In the genomic region with DNA sequence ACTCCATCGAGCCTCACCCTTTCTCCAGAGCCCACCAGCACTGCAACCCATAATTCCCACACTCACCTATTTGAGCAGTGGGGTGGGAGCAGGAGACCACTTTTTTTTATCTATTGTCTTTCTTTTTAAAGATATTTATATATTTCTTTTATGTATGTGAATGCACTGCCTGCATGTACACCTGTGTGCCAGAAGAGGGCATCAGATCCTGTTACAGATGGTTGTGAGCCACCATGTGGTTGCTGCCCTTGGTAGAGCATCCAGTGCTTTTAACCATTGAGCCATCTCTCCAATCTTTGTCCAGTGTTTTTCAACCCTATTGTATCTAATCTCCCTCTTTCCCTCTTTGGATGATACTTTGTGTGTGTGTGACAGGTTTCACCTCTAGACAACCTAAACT, we compare ENCODE assay signal across 18 mouse cellular contexts.
DNase-seq lines count a peak whose midpoint lies in the region; ATAC-seq and TF ChIP-seq lines count a peak whose summit lies in the region.
"Had no signal": no experiment of that assay in that cellular context is flagged by ENCODE, and none has a peak within 500 bp of the region (broad histone marks: within the 10 kb centered on the region; RNA-seq: fewer than 3 reads in every experiment).

No protein-coding gene starts in this region.

- no peak overlapping the region for H3K9ac ChIP-seq in intestine, postnatal 0 days (ENCODE audit: low read depth, low read length)
- no peak overlapping the region for H3K9ac ChIP-seq in intestine, embryonic 16.5 days (ENCODE audit: low read depth, low read length)
- no peak overlapping the region for H3K9ac ChIP-seq in lung, postnatal 0 days (replicated peaks; ENCODE audit: low read depth)
- H3K9ac ChIP-seq in MEL (ENCODE audit: control insufficient read depth, low read depth, low read length, poor library complexity, severe bottlenecking) = no peak overlapping the region
- H3K9ac ChIP-seq: embryonic facial prominence, embryonic 13.5 days; forebrain, embryonic 13.5 days; heart, embryonic 12.5 days had no signal

- H3K4me3 ChIP-seq in intestine, postnatal 0 days (ENCODE audit: low read depth, low read length) = no peak overlapping the region
- no peak overlapping the region for H3K4me3 ChIP-seq in intestine, embryonic 16.5 days (ENCODE audit: low read length)
- H3K4me3 ChIP-seq in lung, postnatal 0 days (ENCODE audit: low read depth, low read length) = no peak overlapping the region
- no peak overlapping the region for H3K4me3 ChIP-seq in MEL (ENCODE audit: control insufficient read depth in 1 of 2, insufficient read depth in 1 of 2, low read depth in 2 of 2, low read length in 2 of 2)
- H3K4me3 ChIP-seq: embryonic facial prominence, embryonic 13.5 days; forebrain, embryonic 13.5 days; heart, embryonic 12.5 days; hindbrain, embryonic 10.5 days; megakaryocyte, embryonic 14.5 days had no signal

- peak; percentile 42 for TF ChIP-seq RAD21 in MEL (IDR thresholded peaks at IDR 0.05; ENCODE audit: low read depth, low read length)

- H3K4me2 ChIP-seq in intestine, postnatal 0 days (replicated peaks; ENCODE audit: low read depth) = no peak overlapping the region
- H3K4me2 ChIP-seq in intestine, embryonic 16.5 days (ENCODE audit: low read depth, low read length) = no peak overlapping the region
- no peak overlapping the region for H3K4me2 ChIP-seq in lung, postnatal 0 days (replicated peaks; ENCODE audit: low read depth, low read length)
- H3K4me2 ChIP-seq: embryonic facial prominence, embryonic 13.5 days; forebrain, embryonic 13.5 days; heart, embryonic 12.5 days had no signal

- 89% methylated on average over 1 of the region's 1 CpGs for WGBS in intestine, postnatal 0 days
- 100% methylated on average over 1 of the region's 1 CpGs for WGBS in intestine, embryonic 16.5 days
- WGBS in lung, postnatal 0 days = 91% methylated on average over 1 of the region's 1 CpGs

- H3K79me2 ChIP-seq in MEL (ENCODE audit: control insufficient read depth, insufficient read depth, low read length, poor library complexity) = no peaks in the 10 kb centered on the region

- no peaks in the 10 kb centered on the region for H3K36me3 ChIP-seq in intestine, postnatal 0 days (ENCODE audit: control insufficient read depth, insufficient read depth)
- no peaks in the 10 kb centered on the region for H3K36me3 ChIP-seq in intestine, embryonic 16.5 days (ENCODE audit: control insufficient read depth, insufficient read depth, low read length)
- H3K36me3 ChIP-seq in lung, postnatal 0 days (ENCODE audit: insufficient read depth, low read length) = no peaks in the 10 kb centered on the region
- H3K36me3 ChIP-seq in MEL (ENCODE audit: control insufficient read depth in 1 of 2, insufficient read depth in 2 of 2, low read length in 2 of 2) = no peaks in the 10 kb centered on the region
- H3K36me3 ChIP-seq: embryonic facial prominence, embryonic 13.5 days; heart, embryonic 12.5 days; hindbrain, embryonic 10.5 days had no signal

- TF ChIP-seq EP300 in lung, postnatal 0 days (IDR thresholded peaks at IDR 0.05) = no peak
- TF ChIP-seq EP300 in MEL (IDR thresholded peaks at IDR 0.05; ENCODE audit: low read depth in 1 of 2, low read length in 2 of 2) = no peak

- no peak for DNase-seq in lung, postnatal 0 days (ENCODE audit: low spot score)
- DNase-seq in lung, postnatal 4 days = no peak
- DNase-seq in MEL (ENCODE audit: low read depth, low spot score) = peak; percentile 24
- DNase-seq in T-cell, adult 2 months (ENCODE audit: low spot score) = no peak
- no peak for DNase-seq in frontal cortex, postnatal 36 days (ENCODE audit: low spot score in 2 of 2)
- DNase-seq: adrenal gland, postnatal 36 days; gastrocnemius, postnatal 14 days; kidney, adult 18-20 months; right cerebral cortex, adult 18-20 months had no signal

- H3K4me1 ChIP-seq in intestine, postnatal 0 days (replicated peaks; ENCODE audit: control insufficient read depth, insufficient read depth, low read length) = no peaks in the 10 kb centered on the region
- no peaks in the 10 kb centered on the region for H3K4me1 ChIP-seq in intestine, embryonic 16.5 days (ENCODE audit: control insufficient read depth, insufficient read depth, low read length)
- H3K4me1 ChIP-seq in lung, postnatal 0 days (ENCODE audit: insufficient read depth, low read depth, low read length) = no peaks in the 10 kb centered on the region
- H3K4me1 ChIP-seq in MEL (ENCODE audit: control insufficient read depth in 1 of 2, insufficient read depth in 2 of 2, low read length in 2 of 2) = no peaks in the 10 kb centered on the region
- H3K4me1 ChIP-seq: megakaryocyte, embryonic 14.5 days had no signal

- no peaks in the 10 kb centered on the region for H3K27me3 ChIP-seq in intestine, postnatal 0 days (replicated peaks; ENCODE audit: control insufficient read depth, insufficient read depth, low read length)
- no peaks in the 10 kb centered on the region for H3K27me3 ChIP-seq in intestine, embryonic 16.5 days (replicated peaks; ENCODE audit: control insufficient read depth, insufficient read depth, low read length)
- H3K27me3 ChIP-seq in lung, postnatal 0 days (replicated peaks; ENCODE audit: insufficient read depth, low read length) = no peaks in the 10 kb centered on the region
- no peaks in the 10 kb centered on the region for H3K27me3 ChIP-seq in MEL (ENCODE audit: control insufficient read depth in 1 of 2, insufficient read depth in 2 of 2, low read length in 2 of 2)
- H3K27me3 ChIP-seq: embryonic facial prominence, embryonic 13.5 days; heart, embryonic 12.5 days had no signal

- TF ChIP-seq POLR2A in MEL (IDR thresholded peaks at IDR 0.05; ENCODE audit: control insufficient read depth in 1 of 2, insufficient read depth in 1 of 2, low read depth in 1 of 2, low read length in 2 of 2, poor library complexity in 1 of 2) = no peak

- no peak for ATAC-seq in intestine, postnatal 0 days
- ATAC-seq in intestine, embryonic 16.5 days = no peak
- no peak for ATAC-seq in lung, postnatal 0 days
- ATAC-seq: activated CD4-positive, CD25-positive, alpha-beta regulatory T cell, adult 4 months; CD4-positive, CD25-positive, alpha-beta regulatory T cell, adult 4 months; forebrain, embryonic 13.5 days had no signal

- H3K27ac ChIP-seq in intestine, postnatal 0 days (ENCODE audit: low read depth, low read length) = no peak overlapping the region
- H3K27ac ChIP-seq in intestine, embryonic 16.5 days (ENCODE audit: low read length) = no peak overlapping the region
- no peak overlapping the region for H3K27ac ChIP-seq in lung, postnatal 0 days (ENCODE audit: low read length)
- H3K27ac ChIP-seq in MEL (ENCODE audit: control insufficient read depth, low read depth, low read length) = no peak overlapping the region
- H3K27ac ChIP-seq: embryonic facial prominence, embryonic 13.5 days; forebrain, embryonic 13.5 days; hindbrain, embryonic 10.5 days had no signal

- no peaks in the 10 kb centered on the region for H3K9me3 ChIP-seq in intestine, postnatal 0 days (ENCODE audit: control insufficient read depth)
- H3K9me3 ChIP-seq in intestine, embryonic 16.5 days (ENCODE audit: control insufficient read depth, low read length) = 0 out of 2 replicates have a peak, but pooled peaks cover 3% of the 10 kb centered on the region
- no peaks in the 10 kb centered on the region for H3K9me3 ChIP-seq in lung, postnatal 0 days (ENCODE audit: low read length)
- H3K9me3 ChIP-seq in MEL (replicated peaks; ENCODE audit: insufficient read depth, low read length) = no peaks in the 10 kb centered on the region
- H3K9me3 ChIP-seq: forebrain, embryonic 13.5 days; heart, embryonic 12.5 days; hindbrain, embryonic 10.5 days had no signal

- peak; percentile 56 for TF ChIP-seq CTCF in intestine, postnatal 0 days (IDR thresholded peaks at IDR 0.05; ENCODE audit: low read depth)
- TF ChIP-seq CTCF in lung, postnatal 0 days (IDR thresholded peaks at IDR 0.05) = peak; percentile 59
- peak; percentile 29 to 58 (median 39); a peak in 5 of 6 replicates for TF ChIP-seq CTCF in MEL (IDR thresholded peaks at IDR 0.05 in 2 of 3, conservative IDR thresholded peaks at IDR 0.05 in 1 of 3; ENCODE audit: control insufficient read depth in 1 of 3, insufficient read depth in 1 of 3, low read depth in 2 of 3, low read length in 3 of 3, poor library complexity in 1 of 3, severe bottlenecking in 1 of 3)

TF ChIP-seq in MEL, 35 proteins besides CTCF, POLR2A, EP300 and RAD21:
- no peak for TF ChIP-seq TAL1 (IDR thresholded peaks at IDR 0.05; ENCODE audit: low read length)
- no peak for TF ChIP-seq SIN3A (IDR thresholded peaks at IDR 0.05; ENCODE audit: low read length)
- 0 out of 2 replicates have a peak, but pooled peaks have one; percentile 22 for TF ChIP-seq ZC3H11A (IDR thresholded peaks at IDR 0.05; ENCODE audit: low read depth, low read length)
- no peak for TF ChIP-seq JUND (IDR thresholded peaks at IDR 0.05; ENCODE audit: low read depth, low read length)
- no peak for TF ChIP-seq ELF1 (IDR thresholded peaks at IDR 0.05; ENCODE audit: low read depth, low read length)
- TF ChIP-seq SMC3 (IDR thresholded peaks at IDR 0.05; ENCODE audit: low read depth, low read length) = peak; percentile 59
- no peak for TF ChIP-seq CHD1 (IDR thresholded peaks at IDR 0.05; ENCODE audit: low read depth, low read length)
